Mouse (Mus musculus) neural tube, embryonic 15.5 days (tissue): ENCODE results near the gene Camkmt. TPM values are rescaled to one million over a fixed set of nuclear protein-coding genes. Genes with fewer than 3 reads are reported as not detected.

Experiments
- ATAC-seq: fragments of 200-750 bp; cut with Nextera tagmentation; 2 replicates; pipeline ENCODE4 v1.8.0; 2017; ENCODE audit warnings: mild to moderate bottlenecking, moderate TSS enrichment, moderate library complexity; ENCODE audit not compliant: low FRiP score
- H3K27ac ChIP-seq: fragments of 300-500 bp; sonication (generic); replicated peaks from 2 replicates; pipeline ENCODE4 v1.5.1; 2015; ENCODE audit warnings: mild to moderate bottlenecking, inconsistent platforms
- H3K27me3 ChIP-seq: fragments of 300-500 bp; sonication (generic); replicated peaks from 2 replicates; pipeline ENCODE4 v1.6.1; 2015; ENCODE audit warnings: inconsistent platforms
- H3K36me3 ChIP-seq: fragments of 300-500 bp; sonication (generic); 2 replicates; pipeline ENCODE4 v1.6.1; 2015; ENCODE audit warnings: inconsistent platforms
- H3K4me1 ChIP-seq: fragments of 300-500 bp; sonication (generic); 2 replicates; pipeline ENCODE4 v1.6.1; 2015; ENCODE audit warnings: inconsistent platforms
- H3K4me2 ChIP-seq: fragments of 300-500 bp; sonication (generic); 2 replicates; pipeline ENCODE4 v1.6.1; 2015; ENCODE audit warnings: inconsistent platforms, mild to moderate bottlenecking, moderate library complexity
- H3K4me3 ChIP-seq: fragments of 300-500 bp; sonication (generic); replicated peaks from 2 replicates; pipeline ENCODE4 v1.5.1; 2015; ENCODE audit warnings: mild to moderate bottlenecking, inconsistent platforms
- H3K9ac ChIP-seq: fragments of 300-500 bp; sonication (generic); replicated peaks from 2 replicates; pipeline ENCODE4 v1.6.1; 2015; ENCODE audit warnings: mild to moderate bottlenecking, inconsistent platforms
- H3K9me3 ChIP-seq: fragments of 300-500 bp; sonication (generic); replicated peaks from 2 replicates; pipeline ENCODE4 v1.6.1; 2016; ENCODE audit warnings: inconsistent platforms
- WGBS: fragments of 180-500 bp; shearing (Covaris S2); methylation state at CpG from one replicate; pipeline ENCODE4 v1.1.7; 2015; ENCODE audit warnings: mixed read lengths; 5-methylcytosine and 5-hydroxymethylcytosine counted together
- polyA plus RNA-seq: library from polyadenylated mRNA; unstranded; fragments of >200 nt; fragmentation: Nextera tagmentation; extraction: Ambion mirVana; gene quantifications from 2 replicates; pipeline ENCODE4 v1.2.1, GENCODE M21; 2015

Camkmt gene
- polyA plus RNA-seq, 1 experiment from 2014 or later: 22.4 TPM

DNA sequence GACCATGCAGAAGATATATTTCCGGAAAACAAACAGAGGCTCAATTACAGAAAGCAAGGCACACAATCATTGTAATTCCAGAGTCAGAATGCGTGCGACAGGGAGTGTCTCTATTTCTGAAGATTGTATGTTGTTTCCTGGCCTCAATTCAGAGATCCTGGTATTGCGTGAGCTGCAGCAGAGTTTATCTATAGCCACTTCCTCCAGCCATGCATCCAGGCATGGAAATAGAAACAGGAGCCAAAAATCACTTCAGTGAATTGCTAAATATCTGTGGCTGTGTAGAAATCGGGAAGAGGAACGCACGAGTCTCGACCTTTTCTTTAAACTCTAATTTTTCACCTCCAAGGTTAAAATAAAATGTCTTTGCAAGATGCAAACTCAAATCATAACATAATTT lies 287.1 kb downstream of the Camkmt start:
- H3K4me3 ChIP-seq: no peak overlapping the region
- no peaks in the 10 kb centered on the region for H3K27me3 ChIP-seq
- no peaks in the 10 kb centered on the region for H3K36me3 ChIP-seq
- no peak overlapping the region for H3K9ac ChIP-seq
- no peak for ATAC-seq
- WGBS: 82% methylated on average over 8 of the region's 8 CpGs
- no peaks in the 10 kb centered on the region for H3K9me3 ChIP-seq
- no peak overlapping the region for H3K27ac ChIP-seq
- H3K4me2 ChIP-seq: no peak overlapping the region
- peaks cover 15% of the 10 kb centered on the region; the same call in 1 of the 2 replicates for H3K4me1 ChIP-seq

DNA sequence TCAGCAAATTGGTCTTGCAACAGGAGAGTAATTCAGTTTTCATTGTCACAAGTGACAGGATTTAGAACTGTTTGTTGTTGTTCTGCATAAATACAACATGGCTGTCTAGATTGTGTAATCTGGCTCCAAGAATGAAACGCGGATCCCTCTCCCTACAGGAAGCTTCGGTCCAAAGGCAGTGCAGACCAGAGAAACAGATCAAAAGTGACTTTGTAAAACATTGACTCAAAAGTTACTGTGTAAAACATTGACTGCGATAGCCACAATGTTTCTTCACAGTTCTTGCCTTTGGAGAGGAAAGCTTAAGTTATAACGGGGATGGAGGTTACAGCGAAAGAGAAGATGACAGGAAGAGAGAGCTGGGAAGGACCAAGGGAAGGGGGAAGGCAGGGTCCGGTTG lies 288.7 kb downstream of the Camkmt start:
- Histone ChIP-seq H3K9me3 (no peaks in the 10 kb centered on the region), H3K27me3 (no peaks in the 10 kb centered on the region), H3K4me2 (no peak overlapping the region), H3K9ac (no peak overlapping the region), H3K4me1 (peaks cover 15% of the 10 kb centered on the region; the same call in 1 of the 2 replicates), H3K27ac (no peak overlapping the region), H3K4me3 (no peak overlapping the region), H3K36me3 (no peaks in the 10 kb centered on the region)
- WGBS: 90% methylated on average over 7 of the region's 7 CpGs
- ATAC-seq: no peak

DNA sequence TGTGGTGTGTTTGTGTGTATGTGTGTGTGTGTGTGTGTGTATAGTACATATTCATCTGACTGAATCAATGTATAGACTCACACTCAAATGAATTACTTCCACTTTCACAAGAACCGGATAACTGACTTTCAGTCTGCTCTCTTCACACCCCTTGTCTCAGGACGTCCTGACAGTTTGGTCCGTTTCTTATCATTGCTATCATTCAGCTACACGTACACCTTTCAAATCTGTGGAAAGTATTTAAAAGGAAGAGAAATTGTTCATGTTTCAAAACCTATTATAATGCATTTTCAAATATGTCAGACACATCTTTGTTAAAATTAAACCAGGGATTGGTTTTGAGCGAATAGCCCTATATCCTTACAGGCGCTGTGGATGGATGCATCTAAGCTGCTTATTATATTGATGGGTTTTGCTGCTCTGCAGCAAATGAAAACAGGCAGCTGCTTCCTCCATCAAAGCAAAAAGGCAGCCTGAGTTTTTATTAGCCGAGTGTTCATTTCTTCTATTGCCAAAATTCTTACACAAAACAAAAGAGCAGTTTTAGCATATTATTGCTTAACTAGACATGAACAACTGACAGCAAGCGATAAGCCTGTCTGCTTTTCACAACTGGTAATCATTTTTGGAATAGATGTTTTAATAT lies 291.3 kb downstream of the Camkmt start:
- no peaks in the 10 kb centered on the region for H3K36me3 ChIP-seq
- no peak overlapping the region for H3K27ac ChIP-seq
- 0 out of 2 replicates have a peak, but pooled peaks cover 3% of the 10 kb centered on the region for H3K4me1 ChIP-seq
- WGBS: 75% methylated on average over 8 of the region's 8 CpGs
- H3K27me3 ChIP-seq: no peaks in the 10 kb centered on the region
- no peaks in the 10 kb centered on the region for H3K9me3 ChIP-seq
- no peak for ATAC-seq
- no peak overlapping the region for H3K9ac ChIP-seq
- H3K4me2 ChIP-seq: no peak overlapping the region
- no peak overlapping the region for H3K4me3 ChIP-seq

DNA sequence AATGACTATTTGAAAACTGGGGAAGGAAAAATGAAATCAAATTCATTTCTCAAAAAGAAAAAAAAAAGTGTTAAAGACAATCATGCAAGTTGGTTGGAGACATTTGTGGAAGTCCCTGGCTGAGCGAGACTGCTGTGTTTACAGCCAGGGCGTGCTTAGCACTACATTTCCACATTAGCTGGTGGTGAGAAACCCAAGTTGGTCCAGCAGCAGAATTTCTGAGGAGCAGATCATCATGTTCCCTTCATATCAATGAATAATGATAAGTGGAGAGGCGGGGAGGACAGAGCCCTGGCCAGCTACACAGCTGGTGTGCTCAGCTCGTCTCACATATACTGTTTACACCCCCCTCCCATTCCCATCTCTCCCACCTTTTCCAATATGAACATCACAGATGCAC lies 292.0 kb downstream of the Camkmt start:
- H3K4me2 ChIP-seq: no peak overlapping the region
- no peak for ATAC-seq
- H3K36me3 ChIP-seq: no peaks in the 10 kb centered on the region
- H3K27ac ChIP-seq: peak overlapping the region; percentile 18; the same call in 1 of the 2 replicates
- H3K9me3 ChIP-seq: no peaks in the 10 kb centered on the region
- no peak overlapping the region for H3K4me3 ChIP-seq
- 64% methylated on average over 4 of the region's 4 CpGs for WGBS
- H3K27me3 ChIP-seq: no peaks in the 10 kb centered on the region
- no peaks in the 10 kb centered on the region for H3K4me1 ChIP-seq
- H3K9ac ChIP-seq: no peak overlapping the region

DNA sequence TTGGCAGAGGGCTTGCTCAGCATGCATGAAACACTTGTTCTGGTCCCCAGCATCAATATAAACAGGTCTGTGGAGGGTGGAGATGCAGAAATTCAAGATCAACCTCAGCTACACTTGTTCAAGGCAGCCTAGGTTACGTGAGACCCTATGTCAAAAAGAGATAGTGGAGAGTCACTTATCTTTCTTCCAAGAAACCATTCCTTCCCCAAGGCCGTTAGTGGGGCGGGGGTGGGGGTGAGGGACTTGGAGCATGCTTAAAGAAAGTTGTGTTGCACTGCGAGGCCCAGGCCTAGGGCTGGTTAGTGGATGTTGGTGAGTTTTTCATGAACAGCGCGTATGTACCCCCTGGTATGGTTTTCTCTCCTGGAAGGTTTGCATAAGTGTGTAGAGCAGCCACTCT lies 292.6 kb downstream of the Camkmt start:
- Histone ChIP-seq H3K4me3 (no peak overlapping the region), H3K4me1 (no peaks in the 10 kb centered on the region)
- WGBS: 90% methylated on average over 6 of the region's 6 CpGs

DNA sequence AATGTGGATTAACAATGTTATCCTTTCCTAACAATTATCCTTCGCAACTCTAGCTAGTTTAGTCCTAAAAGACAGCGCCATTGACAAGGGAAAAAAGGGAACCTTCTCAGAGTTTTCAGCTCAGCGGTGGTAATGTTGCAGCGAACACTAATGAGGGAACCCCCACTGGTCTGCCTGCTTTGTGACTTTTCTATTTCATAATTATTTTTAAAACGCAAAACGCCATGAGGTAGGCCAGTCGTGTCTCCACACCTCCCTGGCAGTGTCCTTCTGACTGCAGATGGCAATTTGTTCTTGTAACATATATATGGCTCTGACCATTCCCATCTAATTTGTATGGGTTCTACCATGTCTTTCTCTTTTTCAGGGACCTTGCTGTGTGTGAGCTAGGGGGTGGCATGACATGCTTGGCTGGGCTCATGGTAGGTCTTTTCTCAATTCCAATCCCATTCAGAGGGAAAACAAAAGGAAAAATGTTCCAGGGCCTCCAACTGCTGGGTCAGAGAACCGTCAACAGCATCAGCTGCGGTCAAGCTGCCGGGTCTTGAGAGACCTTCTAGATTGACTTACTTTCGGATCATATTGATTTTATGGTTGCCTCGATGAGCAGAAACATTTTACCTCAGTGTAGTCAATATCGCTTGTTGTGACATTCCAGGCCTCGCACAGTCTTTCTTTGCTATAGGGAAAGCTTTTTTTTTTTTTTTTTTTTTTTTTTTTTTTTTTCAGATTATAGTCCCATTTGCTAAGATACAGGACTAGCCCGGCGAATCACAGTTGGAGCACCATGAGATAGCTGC lies 302.9 kb downstream of the Camkmt start:
- H3K4me3 ChIP-seq: no peak overlapping the region
- no peak for ATAC-seq
- no peak overlapping the region for H3K9ac ChIP-seq
- peaks cover 28% of the 10 kb centered on the region for H3K4me1 ChIP-seq
- 38% methylated on average over 16 of the region's 16 CpGs for WGBS
- no peaks in the 10 kb centered on the region for H3K9me3 ChIP-seq
- H3K27ac ChIP-seq: no peak overlapping the region; the same call in 1 of the 2 replicates
- no peak overlapping the region for H3K4me2 ChIP-seq
- H3K36me3 ChIP-seq: no peaks in the 10 kb centered on the region
- no peaks in the 10 kb centered on the region for H3K27me3 ChIP-seq

More for the DNA sequence above, 292.6 kb downstream of the Camkmt start:
- H3K27me3 ChIP-seq: no peaks in the 10 kb centered on the region
- no peak for ATAC-seq
- no peaks in the 10 kb centered on the region for H3K9me3 ChIP-seq
- no peak overlapping the region for H3K9ac ChIP-seq
- H3K36me3 ChIP-seq: no peaks in the 10 kb centered on the region
- no peak overlapping the region for H3K4me2 ChIP-seq
- no peak overlapping the region for H3K27ac ChIP-seq

DNA sequence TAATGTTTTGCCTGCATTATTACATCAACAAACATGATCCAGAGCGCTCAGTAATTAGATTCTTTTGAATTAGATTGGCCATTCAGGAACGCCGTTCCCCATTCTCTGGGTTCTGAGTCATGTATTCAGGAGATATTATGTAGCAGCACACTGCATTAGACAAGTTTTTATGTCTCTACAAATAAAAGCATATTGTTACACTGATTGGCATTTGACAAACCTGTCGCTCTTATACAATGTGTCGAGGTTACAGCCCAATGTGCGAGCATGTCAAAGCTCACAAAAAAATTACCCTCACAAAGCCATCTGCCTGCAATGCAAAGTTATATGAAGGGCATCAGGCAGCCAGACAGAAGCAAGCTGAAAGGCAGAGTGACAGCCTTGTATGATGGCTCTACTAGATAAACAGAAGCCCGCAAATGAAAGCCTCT lies 303.6 kb downstream of the Camkmt start:
- peak overlapping the region; percentile 40 for H3K4me2 ChIP-seq
- H3K9me3 ChIP-seq: no peaks in the 10 kb centered on the region
- no peak overlapping the region for H3K4me3 ChIP-seq
- no peaks in the 10 kb centered on the region for H3K27me3 ChIP-seq
- 22% methylated on average over 7 of the region's 7 CpGs for WGBS
- H3K9ac ChIP-seq: no peak overlapping the region
- H3K36me3 ChIP-seq: no peaks in the 10 kb centered on the region
- no peak overlapping the region for H3K27ac ChIP-seq
- ATAC-seq: no peak
- peaks cover 28% of the 10 kb centered on the region for H3K4me1 ChIP-seq

DNA sequence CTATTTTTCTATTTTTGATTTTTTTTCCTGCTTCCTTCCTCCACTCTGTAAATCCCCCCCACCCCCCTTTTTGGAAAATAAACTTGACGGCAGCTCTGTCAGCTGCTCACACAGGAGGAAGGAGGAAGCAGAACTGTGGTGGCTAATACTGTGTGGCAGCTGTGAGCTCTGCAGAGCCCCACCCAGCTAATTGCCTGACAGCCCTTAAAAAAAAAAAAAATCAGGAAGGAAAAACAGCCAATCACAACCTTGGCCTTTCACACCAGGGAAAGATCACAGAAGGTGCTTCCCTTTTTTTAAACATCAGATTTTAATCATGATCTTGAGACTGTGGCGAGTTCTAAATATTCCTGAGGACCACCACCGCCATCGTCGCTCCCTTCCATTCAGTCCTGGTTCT lies 305.1 kb downstream of the Camkmt start:
- Histone ChIP-seq H3K4me2 (no peak overlapping the region), H3K9me3 (no peaks in the 10 kb centered on the region), H3K36me3 (no peaks in the 10 kb centered on the region), H3K27me3 (no peaks in the 10 kb centered on the region), H3K9ac (no peak overlapping the region), H3K4me3 (no peak overlapping the region), H3K4me1 (peaks cover 28% of the 10 kb centered on the region), H3K27ac (no peak overlapping the region)
- WGBS: 51% methylated on average over 5 of the region's 5 CpGs
- no peak for ATAC-seq

DNA sequence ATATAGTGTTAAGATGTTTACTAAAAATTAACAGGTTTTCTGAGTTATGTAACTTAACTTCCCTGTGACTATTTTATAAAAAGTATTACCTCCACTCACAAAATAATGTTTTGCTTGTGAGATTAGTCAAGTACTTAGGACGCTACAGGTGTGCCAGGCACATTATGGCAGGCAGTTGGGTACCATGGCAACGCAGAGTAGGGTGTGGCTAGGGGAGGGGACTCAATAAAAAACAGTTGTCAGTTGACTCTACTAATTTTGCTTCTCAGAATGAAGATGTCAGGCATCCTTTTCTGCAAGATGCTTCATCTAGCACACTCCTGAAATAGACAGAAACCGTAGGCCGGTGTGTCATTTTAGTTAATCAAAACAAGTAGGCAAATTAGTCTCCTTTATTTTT lies 310.4 kb downstream of the Camkmt start:
- H3K9me3 ChIP-seq: no peaks in the 10 kb centered on the region
- no peak for ATAC-seq
- H3K36me3 ChIP-seq: no peaks in the 10 kb centered on the region
- H3K4me2 ChIP-seq: no peak overlapping the region
- no peaks in the 10 kb centered on the region for H3K27me3 ChIP-seq
- H3K27ac ChIP-seq: no peak overlapping the region
- WGBS: 60% methylated on average over 4 of the region's 4 CpGs
- H3K4me1 ChIP-seq: peaks cover 5% of the 10 kb centered on the region; the same call in 1 of the 2 replicates
- H3K4me3 ChIP-seq: no peak overlapping the region
- no peak overlapping the region for H3K9ac ChIP-seq

DNA sequence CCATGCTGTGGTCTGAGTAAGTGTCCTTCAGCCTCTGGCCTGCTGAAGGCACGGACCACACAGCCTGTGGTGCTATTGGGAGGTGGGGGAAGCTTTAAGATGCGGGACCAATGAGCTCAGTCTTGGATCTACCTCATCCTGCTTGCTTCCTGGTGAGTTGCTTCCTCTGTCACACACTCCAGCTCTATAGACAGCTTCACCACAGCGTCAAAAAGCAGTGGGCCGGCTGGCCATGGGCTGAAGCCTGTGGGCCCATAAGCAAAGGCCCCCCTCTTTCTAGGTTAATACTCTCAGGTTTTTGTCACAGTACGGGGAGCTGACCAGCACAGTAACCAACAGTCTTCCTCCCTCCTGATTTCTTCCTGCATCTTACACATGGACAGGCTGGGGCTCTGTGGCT lies 314.8 kb downstream of the Camkmt start:
- 84% methylated on average over 5 of the region's 5 CpGs for WGBS
- Histone ChIP-seq H3K4me2 (no peak overlapping the region), H3K27me3 (no peaks in the 10 kb centered on the region), H3K9ac (no peak overlapping the region), H3K4me1 (no peaks in the 10 kb centered on the region), H3K27ac (no peak overlapping the region), H3K9me3 (no peaks in the 10 kb centered on the region), H3K4me3 (no peak overlapping the region), H3K36me3 (no peaks in the 10 kb centered on the region)
- no peak for ATAC-seq

DNA sequence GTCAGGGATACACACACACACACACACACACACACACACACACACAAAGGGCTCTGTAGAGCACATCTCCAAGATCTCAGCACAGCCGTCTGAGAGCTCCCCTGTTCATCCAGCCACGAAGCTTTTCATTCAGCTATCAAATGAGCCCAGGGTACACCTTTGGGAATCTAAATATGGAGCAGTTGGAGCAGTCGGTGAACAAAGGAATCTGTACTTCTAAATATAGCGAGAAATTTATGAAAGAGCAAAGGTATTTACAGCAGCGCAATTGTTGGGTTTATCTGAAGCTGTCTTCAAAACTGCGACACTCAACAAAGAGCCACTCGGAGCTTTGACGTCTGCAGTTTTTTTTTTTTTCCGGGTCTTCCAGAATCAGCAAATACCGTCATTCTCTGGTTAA lies 315.8 kb downstream of the Camkmt start:
- H3K4me3 ChIP-seq: no peak overlapping the region
- no peak for ATAC-seq
- no peaks in the 10 kb centered on the region for H3K4me1 ChIP-seq
- H3K4me2 ChIP-seq: no peak overlapping the region
- no peak overlapping the region for H3K9ac ChIP-seq
- 72% methylated on average over 10 of the region's 10 CpGs for WGBS
- H3K9me3 ChIP-seq: no peaks in the 10 kb centered on the region
- H3K36me3 ChIP-seq: no peaks in the 10 kb centered on the region
- H3K27ac ChIP-seq: no peak overlapping the region
- H3K27me3 ChIP-seq: no peaks in the 10 kb centered on the region

DNA sequence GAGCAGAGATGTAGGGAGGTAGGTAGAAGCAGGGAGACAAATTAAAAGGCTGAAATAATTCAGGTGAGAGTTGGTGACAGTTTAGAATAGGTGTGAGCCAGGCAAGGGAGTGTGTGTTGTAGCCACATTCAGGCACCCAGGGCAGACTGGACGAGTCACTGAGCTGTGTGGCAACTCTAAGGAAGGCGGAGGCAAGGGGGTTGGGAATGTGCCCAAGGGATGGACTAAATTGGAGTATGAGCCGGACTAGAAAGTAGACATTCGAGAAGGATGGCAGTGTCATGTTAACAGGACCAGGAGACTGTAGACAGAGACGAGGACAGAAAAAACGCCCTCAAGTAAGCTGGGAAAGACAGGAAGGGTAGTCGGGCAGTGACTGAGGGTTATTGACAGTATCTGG lies 338.5 kb downstream of the Camkmt start:
- peaks cover 8% of the 10 kb centered on the region; the same call in 1 of the 2 replicates for H3K4me1 ChIP-seq
- WGBS: 87% methylated on average over 7 of the region's 7 CpGs

More for the DNA sequence above, 338.5 kb downstream of the Camkmt start:
- Histone ChIP-seq H3K27ac (no peak overlapping the region), H3K4me2 (no peak overlapping the region), H3K9ac (no peak overlapping the region), H3K27me3 (no peaks in the 10 kb centered on the region), H3K4me3 (no peak overlapping the region), H3K9me3 (no peaks in the 10 kb centered on the region), H3K36me3 (no peaks in the 10 kb centered on the region)
- ATAC-seq: no peak
